Mouse (Mus musculus): Measurements from ENCODE around the gene Gm11042.

Gm11042 gene

DNA sequence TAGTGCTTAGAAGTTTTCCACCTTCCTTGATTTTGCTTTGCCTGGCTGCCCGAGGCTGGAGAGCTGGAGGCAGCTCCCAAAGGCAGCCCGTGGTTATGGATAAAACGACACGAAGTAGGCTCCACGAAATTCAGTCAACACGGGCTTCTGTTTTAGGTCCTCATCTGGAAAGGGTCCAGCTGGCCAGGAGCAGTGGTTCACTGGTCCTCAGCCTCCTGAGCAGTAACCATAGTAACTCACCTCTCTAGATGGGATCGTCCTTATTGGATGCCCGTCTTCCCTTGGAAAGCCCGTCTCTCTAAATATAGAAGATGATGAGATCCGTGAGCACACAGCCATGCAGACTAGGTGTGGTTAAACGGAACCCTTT is 31.5 kb downstream of the Gm11042 start:
- DNase-seq (ENCODE audit: low spot score in 2 of 2) = peak in 1 of 2 experiments; percentile 45

DNA sequence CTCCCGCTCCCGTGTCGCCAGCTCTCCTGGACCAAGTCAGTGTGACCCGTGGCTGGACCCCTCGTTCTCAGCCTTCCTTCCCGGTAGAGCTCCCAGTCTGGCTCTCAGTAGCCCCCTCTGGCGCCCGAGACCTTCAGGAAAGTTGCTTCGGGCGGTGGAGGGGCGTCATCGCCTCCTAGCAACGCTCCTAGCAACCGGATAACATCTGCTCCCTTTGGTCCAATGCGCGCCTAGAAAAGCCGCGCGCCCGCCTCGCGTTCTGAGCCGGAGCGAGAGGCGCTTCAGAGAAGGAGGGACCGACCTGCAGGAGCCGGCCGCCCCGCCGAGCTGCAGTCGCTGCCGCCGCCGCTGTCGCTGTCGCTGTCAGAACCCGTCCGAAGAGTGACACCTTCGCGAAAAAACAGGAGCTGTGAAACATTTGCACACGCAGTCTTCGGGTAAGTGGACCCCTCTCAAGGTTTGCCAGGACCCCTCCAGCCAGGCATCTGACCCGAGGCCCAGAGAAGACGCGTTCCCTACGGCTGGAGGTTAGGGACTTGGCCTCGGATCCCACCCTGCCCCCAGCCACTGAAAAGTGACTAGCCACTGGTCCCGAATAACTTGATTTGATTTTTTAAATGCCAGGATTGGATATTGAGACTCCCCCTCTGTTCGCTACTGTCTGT is 32.0 kb downstream of the Gm11042 start:
- DNase-seq (ENCODE audit: low spot score in 2 of 2) = peak; percentile 88 to 95

GRCm38 (mm10) chr12:74282846-74283245 is 33.3 kb downstream of the Gm11042 start:
- DNase-seq (ENCODE audit: low spot score in 2 of 2) = no peak

GRCm38 (mm10) chr12:74281403-74281802 is 34.8 kb downstream of the Gm11042 start:
- DNase-seq (ENCODE audit: low spot score in 2 of 2) = no peak

- no peak for DNase-seq (ENCODE audit: low spot score in 2 of 2)
Measured at GRCm38 (mm10) chr12:74277265-74277664, 38.9 kb downstream of the Gm11042 start.

DNA sequence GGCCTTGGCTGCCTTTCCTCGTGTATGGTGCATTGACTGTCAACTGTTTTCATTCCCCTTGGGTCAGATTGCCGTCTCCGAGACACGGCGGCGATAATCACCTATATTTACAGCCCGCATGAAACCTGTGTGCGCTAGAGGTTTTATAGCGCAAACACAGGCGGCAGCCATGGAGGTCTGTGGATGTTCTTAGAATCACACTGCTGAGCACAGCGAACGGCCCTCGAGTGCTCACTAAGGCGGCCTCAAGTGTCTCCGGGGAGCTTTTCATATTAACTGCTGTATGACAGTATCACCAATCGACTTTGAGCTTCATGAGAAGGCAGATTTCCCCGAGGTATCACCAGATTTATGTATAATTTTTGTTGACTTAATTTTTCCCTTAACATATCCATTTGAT is 43.6 kb downstream of the Gm11042 start:
- DNase-seq (ENCODE audit: low spot score in 2 of 2) = no peak

DNA sequence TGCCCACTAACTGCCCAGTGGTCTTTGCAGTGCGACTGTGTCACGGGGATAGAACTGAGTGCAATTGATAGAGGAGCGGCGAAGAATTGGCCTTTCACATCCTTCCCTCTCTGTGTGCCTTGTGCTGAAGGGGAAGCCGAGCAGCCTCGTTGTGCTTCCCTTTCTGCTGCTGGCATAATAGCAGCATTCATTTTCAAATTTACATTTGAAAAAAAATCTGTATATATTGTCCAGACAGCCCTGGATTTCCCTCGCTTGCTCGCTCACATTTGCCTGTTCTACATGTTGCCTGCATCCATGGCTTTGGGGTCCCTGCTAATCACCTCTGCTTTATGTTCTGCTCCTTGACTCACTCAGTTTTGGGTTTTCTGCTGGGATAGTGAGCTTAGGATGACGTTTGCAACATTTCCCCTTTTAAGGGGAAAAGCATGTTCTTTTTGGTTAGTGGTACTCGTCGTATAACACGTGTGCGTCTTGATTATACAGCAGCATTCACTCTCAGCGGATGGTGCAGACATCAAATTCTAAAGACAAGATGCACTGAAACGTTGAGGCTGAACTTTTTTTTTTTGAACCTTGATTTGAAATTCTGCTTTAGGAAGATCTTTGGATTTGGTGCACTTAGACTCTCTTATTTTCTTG is 47.4 kb downstream of the Gm11042 start:
- no peak for DNase-seq (ENCODE audit: low spot score in 2 of 2)

- DNase-seq (ENCODE audit: low spot score in 2 of 2) = no peak
Measured at GRCm38 (mm10) chr12:74267049-74267448, 49.1 kb downstream of the Gm11042 start.
